Mouse (Mus musculus) lung, adult 2 months (tissue): ENCODE measurements around the gene Kank1. TPM values are rescaled to one million over a fixed set of nuclear protein-coding genes. Genes with fewer than 3 reads are reported as not detected.

Experiments used
- DNase-seq: peaks from one replicate; pipeline ENCODE4 v3.0.0; 2022
- H3K4me1 ChIP-seq: fragments of 200-500 bp; 2 replicates; pipeline ENCODE4 v1.6.1; 2011; ENCODE audit warnings: low read length; ENCODE audit not compliant: control insufficient read depth, insufficient read depth
- H3K4me3 ChIP-seq: fragments of 200-500 bp; replicated peaks from 2 replicates; pipeline ENCODE3; 2011; ENCODE audit warnings: low read depth, mild to moderate bottlenecking, control low read depth, low read length; ENCODE audit errors: extremely low read depth
- CTCF ChIP-seq: fragments of 200-500 bp; IDR thresholded peaks from 2 replicates; pipeline ENCODE4 v1.5.1; 2011; ENCODE audit warnings: mild to moderate bottlenecking, low read length, control low read depth; ENCODE audit not compliant: insufficient read depth
- POLR2A ChIP-seq: fragments of 200-500 bp; IDR thresholded peaks from 2 replicates; pipeline ENCODE4 v1.6.1; 2011; ENCODE audit warnings: low read depth, mild to moderate bottlenecking, control low read depth, low read length, borderline replicate concordance; ENCODE audit errors: extremely low read depth
- whole genome bisulfite sequencing: fragments of 180-500 bp; shearing (Covaris S2); methylation state at CpG from one replicate; pipeline ENCODE4 v1.1.7; 2018; 5-methylcytosine and 5-hydroxymethylcytosine counted together
- polyA plus RNA-seq: library from polyadenylated mRNA; depleted of rRNA; stranded (reverse); fragments of >200 nt; gene quantifications from 2 replicates; pipeline ENCODE4 v1.2.3, GENCODE M21; 2012

The Kank1 gene
- polyA plus RNA-seq, 1 experiment: 38.2 TPM

- WGBS: 80% methylated on average over 6 of the region's 6 CpGs
- DNase-seq: no peak
- no peak overlapping the region for H3K4me3 ChIP-seq
- TF ChIP-seq POLR2A (no peak), CTCF (no peak)
- H3K4me1 ChIP-seq: peaks cover 7% of the 10 kb centered on the region; the same call in 1 of the 2 replicates
Measured at GRCm38 (mm10) chr19:25396709-25397266, 160.0 kb downstream of the Kank1 start.

- DNase-seq: no peak
- Histone ChIP-seq H3K4me1 (peaks cover 7% of the 10 kb centered on the region; the same call in 1 of the 2 replicates), H3K4me3 (no peak overlapping the region)
- WGBS: 10% methylated on average over 9 of the region's 9 CpGs
- TF ChIP-seq POLR2A: no peak
- no peak for TF ChIP-seq CTCF
Measured at GRCm38 (mm10) chr19:25399511-25400211, 162.9 kb downstream of the Kank1 start.

- no peak for TF ChIP-seq POLR2A
- TF ChIP-seq CTCF: no peak
- no peak for DNase-seq
- no peak overlapping the region for H3K4me3 ChIP-seq
- H3K4me1 ChIP-seq: peaks cover 7% of the 10 kb centered on the region; the same call in 1 of the 2 replicates
- 39% methylated on average over 13 of the region's 13 CpGs for WGBS
Measured at GRCm38 (mm10) chr19:25400212-25400913, 163.6 kb downstream of the Kank1 start.

GRCm38 (mm10) chr19:25401521-25401920 is 164.7 kb downstream of the Kank1 start:
- TF ChIP-seq POLR2A (no peak), CTCF (no peak)
- no peak overlapping the region for H3K4me3 ChIP-seq
- WGBS: 88% methylated on average over 8 of the region's 8 CpGs

GRCm38 (mm10) chr19:25404163-25404562 is 167.4 kb downstream of the Kank1 start:
- no peak for DNase-seq
- no peak for TF ChIP-seq POLR2A
- TF ChIP-seq CTCF: no peak

More at GRCm38 (mm10) chr19:25401521-25401920, 164.7 kb downstream of the Kank1 start:
- peaks cover 7% of the 10 kb centered on the region for H3K4me1 ChIP-seq
- DNase-seq: no peak

GRCm38 (mm10) chr19:25405987-25406386 is 169.2 kb downstream of the Kank1 start:
- Histone ChIP-seq H3K4me3 (peak overlapping the region; percentile 31), H3K4me1 (peaks cover 2% of the 10 kb centered on the region; the same call in 1 of the 2 replicates)
- WGBS: 56% methylated on average over 6 of the region's 6 CpGs
- TF ChIP-seq POLR2A (no peak), CTCF (no peak)
- DNase-seq: no peak

More at GRCm38 (mm10) chr19:25404163-25404562, 167.4 kb downstream of the Kank1 start:
- WGBS: 73% methylated on average over 4 of the region's 4 CpGs
- H3K4me1 ChIP-seq: peaks cover 9% of the 10 kb centered on the region
- no peak overlapping the region for H3K4me3 ChIP-seq

- Histone ChIP-seq H3K4me3 (peak overlapping the region; percentile 59), H3K4me1 (peaks cover 2% of the 10 kb centered on the region; the same call in 1 of the 2 replicates)
- DNase-seq: peak; percentile 76
- 4% methylated on average over 28 of the region's 28 CpGs for WGBS
- TF ChIP-seq POLR2A (no peak), CTCF (no peak)
Measured at GRCm38 (mm10) chr19:25406481-25407184, 169.9 kb downstream of the Kank1 start.

GRCm38 (mm10) chr19:25407185-25407886 is 170.6 kb downstream of the Kank1 start:
- DNase-seq: no peak
- TF ChIP-seq CTCF: no peak
- no peak for TF ChIP-seq POLR2A
- Histone ChIP-seq H3K4me1 (peaks cover 2% of the 10 kb centered on the region; the same call in 1 of the 2 replicates), H3K4me3 (peak overlapping the region; percentile 59)
- 6% methylated on average over 10 of the region's 10 CpGs for WGBS

GRCm38 (mm10) chr19:25407887-25408236 is 171.1 kb downstream of the Kank1 start:
- Histone ChIP-seq H3K4me3 (peak overlapping the region; percentile 11), H3K4me1 (peaks cover 2% of the 10 kb centered on the region; the same call in 1 of the 2 replicates)
- 5% methylated on average over 6 of the region's 6 CpGs for WGBS
- DNase-seq: no peak
- TF ChIP-seq POLR2A (no peak), CTCF (no peak)
